Mouse (Mus musculus) CD4-positive helper T cell, adult 2 months (primary cell): Measurements from ENCODE around the gene Gpr3.

ENCODE experiments used
- DNase-seq: peaks from one replicate; pipeline ENCODE4 v3.0.0-alpha.2; 2012; ENCODE audit warnings: low read depth, missing footprints, low spot score

The Gpr3 gene

DNA sequence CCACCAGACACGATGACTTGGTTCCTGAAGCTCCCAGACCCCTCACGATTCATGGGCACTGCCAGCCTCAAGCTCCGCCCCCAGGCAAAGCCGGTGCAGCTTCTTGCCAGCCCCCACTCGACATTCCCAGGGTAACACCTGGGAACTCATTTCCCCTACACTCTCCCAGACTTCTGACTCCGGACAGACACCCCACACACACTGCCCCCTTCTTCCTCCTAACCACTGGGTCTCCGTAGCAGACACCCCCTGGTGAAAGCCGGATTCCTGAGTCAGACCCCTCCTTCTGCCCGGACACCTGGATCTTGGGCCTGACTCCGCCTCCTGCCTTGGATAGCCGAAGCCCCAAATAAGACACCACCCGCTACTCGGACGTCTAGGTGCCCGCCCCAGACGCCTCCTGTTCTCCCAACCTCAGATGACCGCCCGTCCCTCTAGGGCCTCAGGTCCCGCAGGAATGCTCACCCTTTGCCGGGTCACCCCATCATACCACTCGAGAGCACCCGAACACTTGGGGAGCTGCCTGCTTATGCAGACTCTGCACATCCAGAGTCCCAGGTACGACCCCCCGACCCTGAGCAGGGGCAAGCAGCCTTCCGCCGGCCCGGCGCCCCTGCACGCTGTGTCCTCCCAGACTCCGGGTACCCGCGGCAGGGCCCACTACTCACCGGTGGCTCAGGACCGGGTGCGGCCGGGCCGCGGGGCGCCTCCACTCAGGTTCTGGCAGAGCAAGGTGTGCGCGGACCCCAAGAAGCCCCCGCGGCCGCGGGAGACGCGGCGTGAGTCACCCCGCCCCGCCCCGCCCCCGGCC, at the start of gene Gpr3, which contains the start of gene Cd164l2:
Gene Gpr3 (minus strand): TSS at position 786 of the 811 bp plus-strand sequence.
Gene Cd164l2 (plus strand): TSS at position 381 of the 811 bp plus-strand sequence.
- peak; percentile 27 for DNase-seq

- peak; percentile 34 for DNase-seq
These were observed 49.5 kb upstream of the Gpr3 start for GRCm38 (mm10) chr4:133261641-133262374.

GRCm38 (mm10) chr4:133257798-133258408, 45.6 kb upstream of the Gpr3 start:
- DNase-seq: no peak

GRCm38 (mm10) chr4:133257230-133257629, 44.9 kb upstream of the Gpr3 start:
- no peak for DNase-seq

DNA sequence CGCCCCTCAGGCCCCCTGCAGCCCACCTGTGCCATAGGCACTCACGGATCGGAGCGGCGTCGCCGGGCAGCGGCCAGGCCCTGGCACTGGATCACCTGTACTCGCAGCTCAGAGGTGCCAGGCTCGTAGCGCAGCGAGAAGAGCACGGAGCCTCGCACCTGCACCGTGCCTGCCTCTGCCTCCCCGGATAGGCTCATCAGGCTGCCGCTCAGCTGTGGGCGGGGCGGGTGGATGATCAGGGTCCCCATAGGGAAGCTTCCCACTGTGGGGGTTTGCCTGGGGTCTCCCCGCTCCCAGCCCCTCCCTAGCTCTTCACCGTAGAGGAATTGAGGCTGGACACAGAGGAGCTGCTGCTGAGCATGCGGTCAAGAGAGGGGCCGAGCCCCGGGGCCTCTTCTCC, 44.5 kb upstream of the Gpr3 start:
- DNase-seq: no peak

DNA sequence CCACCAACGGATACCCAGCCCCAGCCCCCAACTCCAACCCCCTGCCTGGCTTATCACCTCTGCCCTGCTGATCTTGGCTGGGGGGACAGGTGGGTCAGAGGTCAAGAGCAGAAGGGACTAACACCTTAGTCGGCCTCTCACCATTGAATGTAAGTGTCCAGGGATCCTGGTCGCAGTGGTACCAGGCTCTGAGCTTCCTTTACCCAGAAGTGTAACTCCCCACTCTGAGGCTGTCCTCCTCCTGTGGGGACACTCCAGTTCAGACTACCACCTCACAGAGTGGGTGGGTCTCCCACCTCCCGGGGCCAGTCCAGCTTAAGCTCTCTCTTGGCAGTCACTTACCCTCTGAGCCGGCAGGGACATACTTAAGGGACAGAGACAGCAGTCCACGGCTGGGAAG, 43.1 kb upstream of the Gpr3 start:
- DNase-seq: no peak

GRCm38 (mm10) chr4:133253412-133253811, 41.1 kb upstream of the Gpr3 start:
- DNase-seq: no peak

- no peak for DNase-seq
These were observed 39.8 kb upstream of the Gpr3 start for GRCm38 (mm10) chr4:133252089-133252488.

- DNase-seq: peak; percentile 21
These were observed 38.9 kb upstream of the Gpr3 start for GRCm38 (mm10) chr4:133251214-133251613.

DNA sequence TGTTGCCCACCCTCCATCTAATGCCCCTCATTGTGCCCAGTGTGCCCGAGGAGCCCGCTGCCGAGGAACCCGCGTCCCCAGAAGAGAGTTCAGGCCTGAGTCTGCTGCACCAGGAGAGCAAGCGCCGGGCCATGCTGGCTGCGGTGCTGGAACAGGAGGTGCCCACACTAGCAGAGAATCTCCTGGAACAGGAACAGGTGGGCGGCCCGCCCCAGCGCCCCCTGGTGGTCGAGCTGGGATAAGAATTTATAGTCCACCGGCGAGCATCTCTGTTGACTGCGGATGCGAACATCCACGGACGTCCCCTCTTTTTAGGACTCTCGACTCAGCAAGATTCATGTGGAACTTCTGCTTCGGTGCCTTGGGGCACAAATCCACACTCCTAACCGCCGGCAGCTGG, 38.3 kb upstream of the Gpr3 start:
- peak; percentile 81 for DNase-seq

DNA sequence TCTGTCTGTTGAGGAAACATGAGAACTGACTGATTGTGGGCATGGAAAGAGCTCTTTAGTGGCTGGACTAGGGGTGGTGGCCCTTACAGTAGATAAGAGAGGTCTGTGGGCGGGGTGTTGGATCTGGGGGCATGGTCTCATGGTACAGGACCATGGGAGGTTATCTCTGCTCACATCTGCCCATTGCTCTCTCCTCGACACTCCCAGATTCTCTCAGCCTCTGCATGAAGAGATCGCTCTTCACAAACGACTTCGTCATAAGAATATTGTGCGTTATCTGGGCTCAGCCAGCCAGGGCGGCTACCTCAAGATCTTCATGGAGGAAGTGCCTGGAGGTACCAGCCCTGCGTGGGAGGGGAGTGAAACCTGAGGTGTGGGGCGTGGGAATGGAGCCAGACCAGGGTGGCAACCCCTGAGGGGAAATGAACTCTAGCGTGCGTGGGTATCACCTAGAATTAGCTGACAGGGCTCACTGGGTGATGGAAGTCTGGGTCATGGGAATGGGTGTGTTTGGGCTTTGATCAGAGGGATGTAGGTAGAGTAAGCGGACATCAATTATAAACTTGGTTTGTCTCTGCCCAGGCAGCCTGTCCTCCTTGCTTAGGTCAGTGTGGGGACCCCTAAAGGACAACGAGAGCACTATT, 35.6 kb upstream of the Gpr3 start:
- peak; percentile 71 for DNase-seq

DNA sequence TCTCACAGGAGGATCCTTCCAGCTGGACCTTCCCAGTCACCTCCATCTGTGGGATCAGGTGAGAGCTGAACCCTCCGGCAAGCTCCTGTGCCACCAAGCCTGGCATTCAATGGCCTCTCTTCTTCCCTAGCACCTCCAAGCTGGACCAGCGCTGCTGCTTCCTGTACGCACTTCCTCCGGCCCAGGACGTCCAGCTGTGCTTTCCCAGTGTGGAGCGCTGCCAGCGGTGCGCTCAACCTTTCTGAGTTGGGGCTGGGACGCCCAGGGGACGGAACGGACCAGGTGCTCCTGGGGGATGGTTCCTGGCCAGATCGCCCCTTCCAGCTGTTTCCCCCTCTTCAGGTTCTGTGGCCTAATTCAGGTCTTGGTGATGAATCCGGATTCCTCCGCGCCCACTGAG, 34.7 kb upstream of the Gpr3 start:
- no peak for DNase-seq

- DNase-seq: no peak
These were observed 32.0 kb upstream of the Gpr3 start for GRCm38 (mm10) chr4:133244289-133244688.

- no peak for DNase-seq
These were observed 31.2 kb upstream of the Gpr3 start for GRCm38 (mm10) chr4:133243538-133243937.

- DNase-seq: no peak
These were observed 30.4 kb upstream of the Gpr3 start for GRCm38 (mm10) chr4:133242710-133243109.

- DNase-seq: no peak
These were observed 29.6 kb upstream of the Gpr3 start for GRCm38 (mm10) chr4:133241910-133242309.

DNA sequence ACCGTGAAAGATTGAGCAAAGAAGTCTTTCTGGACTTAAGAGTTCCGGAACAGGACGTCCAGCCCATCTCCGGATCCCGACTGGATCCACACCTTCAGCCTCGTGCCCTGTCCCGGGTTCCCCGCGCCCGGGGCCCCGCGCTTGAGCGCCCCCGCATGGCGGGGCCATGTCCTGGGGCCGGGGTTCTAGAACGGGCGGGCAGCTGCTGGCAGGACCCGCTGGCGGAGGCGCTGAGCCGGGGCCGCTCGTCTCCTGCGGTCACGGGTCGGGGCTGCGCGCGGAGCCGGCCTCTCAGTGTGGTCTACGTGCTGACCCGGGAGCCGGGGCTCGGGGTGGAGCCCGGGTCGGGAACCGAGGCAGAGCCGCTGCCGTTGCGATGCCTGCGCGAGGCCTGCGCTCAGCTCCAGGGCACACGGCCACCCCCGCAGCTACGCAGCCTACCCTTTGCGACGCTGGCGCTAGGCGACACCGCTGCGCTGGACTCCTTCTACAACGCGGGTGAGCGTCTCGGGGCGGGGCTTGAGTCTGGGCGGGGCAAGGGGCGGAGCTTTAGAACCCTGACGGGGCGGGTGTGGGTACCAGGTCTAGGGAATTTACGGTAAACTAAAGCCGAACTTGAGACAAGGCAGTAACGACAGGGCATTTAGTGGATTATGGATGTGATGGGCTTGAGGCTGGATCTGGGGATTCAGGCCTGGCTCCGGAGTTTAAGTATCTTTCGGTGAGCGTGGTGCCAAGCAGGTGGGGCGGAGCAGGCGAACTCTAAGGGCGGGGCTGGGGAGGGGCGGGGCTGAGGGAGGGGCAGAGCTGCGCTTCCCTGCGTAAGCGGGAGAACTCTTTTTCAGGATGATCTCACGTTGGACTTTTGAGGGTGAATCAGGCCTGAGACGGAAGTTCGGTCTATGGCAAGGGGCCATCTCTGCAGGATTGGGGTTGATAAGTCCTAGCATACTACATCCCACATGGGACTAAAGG, 28.9 kb upstream of the Gpr3 start:
- DNase-seq: peak; percentile 88

GRCm38 (mm10) chr4:133240490-133240921, 28.2 kb upstream of the Gpr3 start, which contains the start of gene Map3k6:
Map3k6 (plus strand) TSS chr4:133240818.
- DNase-seq: peak; percentile 34

DNA sequence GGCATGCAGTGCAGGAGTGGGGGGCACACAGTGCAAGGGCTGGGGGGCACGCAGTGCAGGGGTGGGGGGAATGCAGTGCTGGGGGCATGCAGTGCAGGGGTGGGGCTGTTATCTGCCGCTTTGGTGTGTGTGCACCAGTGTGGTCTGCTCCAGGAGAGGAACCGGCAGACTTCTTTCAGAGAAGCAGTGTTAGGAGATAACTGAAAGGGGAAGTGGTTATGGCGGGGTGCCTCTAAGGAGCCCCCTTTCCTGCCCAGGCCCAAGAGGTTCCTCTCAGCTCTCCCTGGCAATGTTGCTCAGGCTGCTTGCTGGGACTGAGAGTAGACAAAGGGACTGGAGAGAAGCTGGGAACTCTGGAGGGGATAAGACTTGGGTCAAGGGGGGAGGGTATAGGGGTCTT, 25.6 kb upstream of the Gpr3 start:
- no peak for DNase-seq

DNA sequence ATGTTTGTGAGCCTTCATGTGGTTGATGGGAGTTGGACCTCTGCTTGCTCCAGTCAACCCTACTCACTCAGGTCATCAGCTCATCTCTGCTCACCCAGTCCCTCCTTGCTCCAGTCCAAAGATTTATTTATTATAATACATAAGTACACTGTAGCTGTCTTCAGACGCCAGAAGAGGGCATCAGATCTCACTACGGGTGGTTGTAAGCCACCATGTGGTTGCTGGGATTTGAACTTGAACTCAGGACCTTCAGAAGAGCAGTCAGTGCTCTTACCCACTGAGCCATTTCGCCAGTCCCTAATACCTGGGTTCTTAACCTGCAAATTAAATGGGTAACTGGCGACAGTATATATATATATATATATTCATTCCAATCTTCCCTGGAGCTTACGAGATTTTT, 23.1 kb upstream of the Gpr3 start:
- DNase-seq: no peak

DNA sequence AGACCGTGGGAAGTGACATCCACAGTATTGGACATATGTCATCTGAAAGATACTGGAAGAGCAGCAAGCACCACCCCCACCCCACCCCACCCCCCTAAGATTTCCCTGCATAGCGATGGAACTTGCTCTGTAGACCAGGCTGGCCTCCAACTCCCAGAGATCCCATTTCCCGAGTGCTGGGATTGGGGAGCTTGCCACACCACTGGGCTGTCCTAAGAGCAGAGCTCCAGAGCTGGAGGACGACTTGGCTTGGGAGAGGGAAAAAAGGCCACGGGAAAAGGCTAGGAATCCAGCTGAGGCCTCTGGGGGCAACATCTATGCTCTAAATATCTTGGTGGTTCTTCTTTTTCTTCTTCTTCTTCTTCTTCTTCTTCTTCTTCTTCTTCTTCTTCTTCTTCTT, 22.4 kb upstream of the Gpr3 start:
- no peak for DNase-seq
